Mouse (Mus musculus) lung, postnatal 10 days (tissue): ENCODE data around the gene Dstn.

Source experiments
- DNase-seq: peaks from one replicate; pipeline ENCODE4 v3.0.0; 2021

The Dstn gene

GRCm38 (mm10) chr2:143916229-143916628 is 1.1 kb downstream of the Dstn start:
- peak; percentile 26 for DNase-seq

- DNase-seq, result peak; percentile 11
These were observed 2.5 kb downstream of the Dstn start for GRCm38 (mm10) chr2:143917622-143918021.

DNA sequence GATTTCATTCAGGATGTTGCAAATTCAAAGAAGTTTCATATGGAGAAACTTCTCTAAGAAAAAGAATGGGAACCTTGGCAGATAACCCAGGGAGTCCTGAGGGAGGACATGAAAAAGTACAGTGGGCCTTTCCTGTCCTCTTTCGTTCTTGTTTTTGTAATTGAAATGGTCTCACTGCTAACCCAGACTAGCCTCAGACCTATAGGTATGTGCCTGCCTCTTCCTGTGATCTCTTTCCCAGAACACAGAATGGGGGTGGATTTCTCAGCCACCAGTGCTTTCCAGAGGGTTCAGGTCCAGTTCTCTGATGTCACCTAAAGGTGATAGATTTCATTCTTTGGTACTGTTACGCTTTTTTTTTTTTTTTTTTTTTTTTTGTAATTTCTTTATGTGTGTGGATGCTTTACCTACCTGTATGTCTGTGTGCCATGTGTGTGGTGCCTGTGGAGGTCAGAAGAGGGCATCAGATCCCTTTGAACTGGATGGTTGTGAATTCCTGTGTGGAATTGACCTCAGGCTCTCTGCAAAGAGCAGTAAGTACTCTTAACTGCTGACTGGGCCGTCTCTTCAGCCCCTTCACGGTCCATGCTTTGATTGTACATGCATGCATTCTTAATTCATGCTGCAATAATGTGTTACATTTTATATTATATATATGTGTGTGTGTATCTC is 3.8 kb downstream of the Dstn start:
- no peak for DNase-seq

DNA sequence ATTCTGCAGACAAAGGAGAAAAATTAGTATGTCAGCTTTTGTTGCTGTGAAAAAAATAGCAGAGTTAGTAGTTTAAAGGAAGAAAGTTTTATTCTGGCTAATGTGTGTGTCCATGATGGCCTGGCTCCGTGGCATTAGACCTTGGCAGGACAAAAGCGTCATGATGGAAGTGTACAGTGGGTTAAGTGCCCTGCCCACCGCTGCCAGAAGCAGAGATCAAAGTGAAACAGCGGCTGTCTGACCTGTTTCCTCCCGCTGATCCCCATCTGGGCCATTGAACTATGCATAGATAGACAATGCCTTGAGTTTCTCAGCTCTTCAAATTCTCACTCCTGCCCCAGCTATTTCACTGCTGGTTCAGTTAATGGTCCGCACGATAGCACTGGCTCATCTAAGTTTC is 9.0 kb downstream of the Dstn start:
- no peak for DNase-seq

DNA sequence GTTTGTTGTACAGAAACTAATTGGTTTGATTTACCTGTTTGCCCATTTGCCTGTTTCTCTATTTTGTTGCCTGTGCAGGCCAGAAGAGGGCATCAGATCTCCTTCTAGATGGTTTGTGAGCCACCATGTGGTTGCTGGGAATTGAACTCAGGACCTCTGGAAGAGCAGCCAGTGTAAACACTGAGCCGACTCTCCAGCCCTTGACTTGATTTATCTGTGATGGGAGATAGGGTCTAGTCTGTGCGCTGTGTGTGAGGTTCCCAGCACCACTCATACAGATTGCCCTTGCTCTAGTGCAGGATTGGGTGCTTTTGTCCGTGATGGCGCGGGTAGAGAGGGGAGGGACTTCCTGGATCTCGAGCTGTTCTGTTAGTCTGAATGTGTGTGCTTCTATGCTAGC is 10.7 kb downstream of the Dstn start:
- no peak for DNase-seq

DNA sequence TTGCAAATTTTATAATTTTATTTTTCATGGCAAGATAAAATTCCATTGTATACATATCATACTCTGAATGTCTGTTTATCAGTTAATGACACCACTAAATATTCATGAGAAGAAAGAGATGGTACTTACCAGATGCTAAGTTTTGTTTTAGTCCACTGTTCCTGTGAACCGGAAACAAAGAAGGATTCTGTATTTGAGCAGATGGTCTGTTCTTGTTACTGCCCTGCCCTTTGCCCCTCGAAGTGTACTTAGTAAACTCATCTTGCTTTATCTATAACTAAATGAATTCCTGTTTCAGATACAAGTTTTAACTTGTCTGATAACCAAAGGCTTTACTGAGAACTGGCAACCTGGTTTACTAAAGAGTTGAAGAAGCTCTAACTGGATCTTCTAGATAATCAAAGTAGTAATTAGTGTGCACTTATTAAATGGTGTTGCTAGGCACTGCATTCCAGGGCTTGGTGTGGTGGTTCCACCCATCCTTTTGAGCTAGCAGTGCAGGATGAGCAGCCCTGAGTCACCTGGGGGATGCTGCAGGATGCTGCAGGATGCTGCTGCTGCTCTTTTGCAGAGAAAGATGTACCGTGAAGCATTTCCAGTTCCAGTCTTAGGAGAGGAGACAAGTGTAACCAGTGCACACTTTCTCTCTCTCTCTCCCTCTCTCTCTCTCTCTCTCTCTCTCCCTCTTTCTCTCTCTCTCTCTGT is 14.6 kb downstream of the Dstn start:
- DNase-seq, result no peak

DNA sequence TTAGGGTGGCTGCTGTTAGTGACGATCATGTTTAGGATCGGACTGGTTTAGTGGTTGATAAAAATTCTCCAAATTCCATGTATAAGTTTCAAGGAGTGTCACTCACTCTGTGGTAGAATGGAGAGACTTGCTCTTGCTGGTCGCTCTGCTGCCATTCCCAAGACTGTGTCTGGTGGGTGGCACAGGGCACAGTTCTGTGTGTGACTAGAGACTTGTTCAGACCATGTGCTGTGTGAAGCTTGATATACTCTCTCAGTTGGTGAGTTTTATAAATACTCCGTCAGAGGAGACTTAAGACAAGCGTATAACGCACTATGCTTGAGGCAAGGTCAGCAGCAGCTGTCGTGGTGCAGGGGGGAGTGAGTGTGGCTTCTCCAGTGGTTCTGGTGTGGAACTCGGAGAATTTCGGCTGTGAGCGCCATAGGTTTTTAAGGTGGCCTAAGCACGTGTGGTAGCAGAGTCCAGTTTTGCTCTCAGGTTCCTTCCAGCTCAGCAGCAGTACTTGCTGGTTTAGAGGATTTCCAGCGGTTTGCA is 17.3 kb downstream of the Dstn start:
- no peak for DNase-seq

DNA sequence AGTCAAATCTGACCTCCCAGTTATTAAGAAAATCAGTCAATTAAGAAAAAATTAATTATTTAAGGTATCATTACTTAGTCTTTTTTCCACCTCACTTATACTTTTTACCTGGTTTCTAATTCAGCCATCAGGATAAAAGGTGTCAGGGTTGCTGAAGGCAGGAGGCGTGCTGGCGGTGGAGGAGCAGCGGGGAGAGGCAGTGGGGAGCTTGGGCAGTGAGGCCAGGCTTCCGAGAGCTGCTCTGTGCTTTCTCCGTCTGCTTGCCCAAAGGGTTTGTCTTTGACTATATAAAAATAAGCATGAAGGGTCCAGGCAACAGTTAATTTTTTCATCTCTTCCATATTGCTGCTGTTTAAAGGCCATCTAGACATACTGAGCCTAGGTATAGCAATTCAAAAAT is 18.4 kb downstream of the Dstn start:
- no peak for DNase-seq

GRCm38 (mm10) chr2:143934439-143934838 is 19.3 kb downstream of the Dstn start:
- no peak for DNase-seq

DNA sequence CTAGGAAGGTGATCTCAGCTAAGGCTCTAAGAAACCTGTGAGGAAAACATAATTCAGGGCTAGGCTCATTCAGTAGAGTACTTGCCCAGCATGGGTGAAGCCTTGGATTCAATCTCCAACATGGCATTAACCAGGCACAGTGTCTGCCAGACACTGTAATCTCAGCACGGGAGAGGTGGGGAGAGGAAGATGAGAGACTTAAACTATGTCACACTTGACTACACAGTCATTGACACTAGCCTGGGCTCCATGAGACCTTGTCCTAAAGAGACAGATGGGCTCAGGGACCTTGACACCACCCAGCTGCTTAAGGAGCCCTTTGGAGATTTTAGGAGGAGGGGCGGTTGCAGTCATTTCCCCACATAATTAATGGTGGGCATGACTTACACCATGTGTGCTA is 22.7 kb downstream of the Dstn start:
- DNase-seq, result no peak

- no peak for DNase-seq
These were observed 25.3 kb downstream of the Dstn start for GRCm38 (mm10) chr2:143940406-143940805.

GRCm38 (mm10) chr2:143944796-143945195 is 29.7 kb downstream of the Dstn start:
- no peak for DNase-seq

GRCm38 (mm10) chr2:143945466-143946075 is 30.5 kb downstream of the Dstn start:
- DNase-seq, result peak; percentile 59

GRCm38 (mm10) chr2:143946399-143946798 is 31.3 kb downstream of the Dstn start:
- no peak for DNase-seq

DNA sequence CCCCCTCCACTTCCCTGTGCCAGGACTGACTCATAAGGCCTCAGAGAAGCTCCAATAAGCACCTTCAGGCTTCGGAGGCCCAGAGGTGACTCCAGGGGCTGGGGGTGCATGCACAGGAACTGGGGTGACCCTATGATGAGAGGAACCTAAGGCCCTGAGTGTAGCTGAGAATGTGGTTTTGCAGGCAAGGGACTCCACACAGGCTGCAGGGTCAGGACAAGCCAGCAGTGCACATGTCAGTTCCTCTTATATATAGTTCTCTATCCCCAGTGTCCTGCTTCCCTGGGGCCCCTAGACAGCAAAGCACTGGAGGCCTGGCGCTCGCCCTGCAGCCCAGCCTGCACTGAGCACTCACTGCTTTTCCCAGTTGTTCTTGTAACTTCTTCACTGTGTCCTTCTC is 32.9 kb downstream of the Dstn start:
- no peak for DNase-seq

DNA sequence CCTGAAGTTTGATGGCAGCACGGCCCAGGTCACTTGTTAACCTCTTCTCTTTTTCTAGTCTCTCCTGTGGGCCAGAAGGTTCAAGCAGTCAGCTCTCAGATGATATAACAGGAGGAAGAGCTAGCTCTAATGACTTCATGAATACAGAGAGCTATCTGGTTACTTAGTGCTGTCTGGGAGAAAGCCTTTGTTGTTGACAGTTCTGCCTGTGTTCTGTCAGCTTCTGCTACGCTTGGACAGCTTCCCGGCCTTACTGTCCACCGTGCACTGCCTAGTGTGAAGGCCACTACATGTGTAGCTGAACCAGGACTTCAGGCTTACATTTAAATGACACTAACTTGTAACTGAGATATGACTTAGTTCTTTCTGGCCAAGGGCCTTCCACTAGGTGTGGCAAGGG is 33.3 kb downstream of the Dstn start:
- no peak for DNase-seq

DNA sequence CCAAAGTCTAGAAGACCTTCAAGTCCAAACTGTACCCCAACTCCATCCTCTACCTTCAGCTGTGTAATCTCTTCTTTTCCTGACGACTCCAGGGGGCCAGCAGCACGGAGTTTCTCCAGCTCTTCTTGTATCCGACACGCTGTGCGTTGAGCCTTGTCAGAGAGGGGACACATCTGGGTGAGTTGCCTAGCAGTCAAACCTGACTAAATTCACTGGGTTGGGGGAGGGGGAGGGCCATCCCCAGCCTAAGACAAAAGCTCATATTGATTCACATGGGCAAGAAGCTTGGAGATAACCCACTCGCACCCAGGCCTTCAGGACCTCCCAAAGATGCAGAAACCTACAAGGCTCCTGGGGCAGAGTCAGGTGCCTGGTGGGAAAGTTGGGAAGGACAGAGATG is 34.1 kb downstream of the Dstn start:
- DNase-seq, result no peak

GRCm38 (mm10) chr2:143950290-143951027 is 35.3 kb downstream of the Dstn start:
- DNase-seq, result no peak

DNA sequence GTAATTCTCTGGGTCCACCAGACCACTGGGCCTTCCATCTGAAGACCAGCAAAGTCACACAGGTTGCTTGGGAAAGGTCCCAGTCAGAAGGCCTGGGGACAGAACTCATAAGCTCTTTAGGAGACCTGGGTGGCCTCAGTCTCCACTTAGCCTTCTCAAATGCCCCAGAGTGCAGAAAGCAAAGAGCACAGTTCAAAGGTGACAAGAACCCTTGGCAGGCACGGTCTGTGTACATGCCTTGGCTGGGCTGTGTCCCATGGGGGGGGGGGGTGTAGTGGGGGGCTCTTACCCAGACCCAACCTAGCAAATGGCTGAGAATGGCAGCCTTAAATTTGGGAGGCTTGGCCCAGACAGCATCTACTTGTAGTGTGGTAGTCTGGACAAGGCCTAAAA is 35.9 kb downstream of the Dstn start:
- DNase-seq, result no peak

DNA sequence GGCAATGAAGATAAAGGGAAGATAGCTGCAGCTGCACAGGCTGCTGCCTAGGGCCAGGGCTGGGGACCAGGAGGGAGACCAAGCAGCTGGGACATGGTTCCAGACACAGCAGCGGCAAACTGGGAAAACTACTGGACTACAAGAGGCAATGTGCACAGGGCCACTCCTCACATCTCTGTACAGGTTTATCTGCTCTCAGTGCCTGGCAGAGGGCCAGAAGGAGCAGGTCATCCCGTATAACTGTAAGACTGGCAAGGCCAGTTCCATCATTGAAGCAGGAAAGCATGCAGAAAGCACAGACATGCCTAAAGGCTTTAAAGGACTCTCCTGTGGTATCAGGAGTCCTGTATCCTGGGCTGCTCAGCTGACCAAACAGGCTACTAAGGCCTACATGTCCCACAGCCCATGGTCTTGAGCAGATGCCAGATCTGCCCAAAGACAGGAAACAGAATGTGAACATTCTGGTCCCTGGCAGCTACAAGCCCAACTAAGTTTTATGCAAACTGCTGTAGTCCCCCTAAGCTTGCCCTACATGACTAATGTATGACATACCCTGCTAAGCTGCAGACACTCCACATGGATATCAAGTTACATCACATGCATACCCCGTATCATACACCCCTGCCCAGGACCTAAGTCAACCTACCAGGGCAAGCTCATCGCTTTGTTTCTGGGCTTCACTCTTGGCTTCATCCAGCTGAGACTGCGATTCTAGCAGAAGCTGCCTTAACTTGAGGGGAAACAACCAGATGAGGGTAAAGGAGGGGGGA is 36.6 kb downstream of the Dstn start:
- DNase-seq, result no peak

GRCm38 (mm10) chr2:143953944-143954343 is 38.8 kb downstream of the Dstn start:
- no peak for DNase-seq

DNA sequence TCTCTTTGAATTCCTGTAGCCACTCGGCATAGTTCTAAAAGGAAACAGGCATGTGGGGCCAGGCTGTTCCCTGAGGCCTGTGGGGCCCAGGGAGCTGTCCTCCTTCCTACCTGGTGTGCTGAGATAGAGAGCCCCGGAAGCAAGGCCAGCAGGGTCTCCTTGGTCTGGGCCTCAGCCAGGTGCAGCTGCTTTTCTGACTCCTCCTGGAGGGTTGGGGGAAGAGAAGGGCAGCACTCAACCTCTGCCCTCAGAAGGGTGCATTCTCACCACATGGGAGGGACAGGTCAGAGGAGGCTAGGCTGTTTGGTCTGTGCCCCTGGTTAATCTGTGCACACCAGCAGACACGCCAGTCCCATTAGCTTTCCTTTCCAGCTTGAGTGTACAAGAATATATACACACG is 39.9 kb downstream of the Dstn start:
- no peak for DNase-seq

DNA sequence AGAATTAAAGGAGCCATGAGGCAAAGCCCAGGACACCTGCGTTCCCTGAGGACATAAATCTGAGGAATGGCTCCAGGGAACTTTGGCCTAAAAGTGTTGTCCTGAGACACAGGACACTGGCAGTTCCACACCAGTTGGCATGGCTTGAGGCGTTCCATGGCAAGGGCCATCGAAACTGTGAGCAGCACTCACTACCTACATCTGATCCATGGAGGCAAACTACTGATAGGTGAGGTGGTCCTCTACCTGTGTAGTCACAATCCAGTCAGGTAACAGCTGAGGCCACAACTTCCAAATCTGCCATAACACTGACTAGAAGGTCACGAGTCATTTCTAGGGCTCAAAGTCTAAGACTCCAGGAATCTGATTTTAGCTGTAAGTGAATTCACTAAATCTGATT is 40.6 kb downstream of the Dstn start:
- DNase-seq, result no peak
